Mouse (Mus musculus): ENCODE measurements at regions not wholly inside any gene's neighbourhood (a gene's known extent, or its start where the extent isn't known, plus 50 kb on each side); places are given as distances from the start of the nearest gene placed in this dataset.
"Not testable (repeated sequence)": the region's sequence is repeated elsewhere in the genome, so short reads cannot be mapped to it uniquely, and the experiment has no call there.

- Histone ChIP-seq H3K27ac (ENCODE audit: low read depth, low read length) (no peak overlapping the region; the same call in 1 of the 2 replicates), H3K27me3 (ENCODE audit: control insufficient read depth, insufficient read depth, low read length) (no peaks in the 10 kb centered on the region), H3K36me3 (ENCODE audit: control insufficient read depth, insufficient read depth, low read length) (no peaks in the 10 kb centered on the region), H3K4me1 (ENCODE audit: control insufficient read depth, insufficient read depth, low read length) (no peaks in the 10 kb centered on the region), H3K9me3 (ENCODE audit: control insufficient read depth, low read length) (no peaks in the 10 kb centered on the region), H3K4me2 (replicated peaks; ENCODE audit: low read depth, low read length) (no peak overlapping the region), H3K4me3 (ENCODE audit: low read length) (no peak overlapping the region), H3K9ac (ENCODE audit: low read depth, low read length) (no peak overlapping the region)
- no peak for ATAC-seq (ENCODE audit: low FRiP score, low TSS enrichment)
- 48% methylated on average over 3 of the region's 3 CpGs for WGBS
These were observed 89.7 kb upstream of the Tars start for GRCm38 (mm10) chr15:11489116-11489515.

GRCm38 (mm10) chr15:11487268-11487783, 87.9 kb upstream of the Tars start:
- no peaks in the 10 kb centered on the region for H3K36me3 ChIP-seq (ENCODE audit: control insufficient read depth, insufficient read depth, low read length)
- no peak overlapping the region for H3K4me2 ChIP-seq (replicated peaks; ENCODE audit: low read depth, low read length)
- no peaks in the 10 kb centered on the region for H3K4me1 ChIP-seq (ENCODE audit: control insufficient read depth, insufficient read depth, low read length)
- no peaks in the 10 kb centered on the region for H3K9me3 ChIP-seq (ENCODE audit: control insufficient read depth, low read length)
- H3K9ac ChIP-seq (ENCODE audit: low read depth, low read length), result no peak overlapping the region
- H3K27ac ChIP-seq (ENCODE audit: low read depth, low read length), result no peak overlapping the region
- 51% methylated on average over 5 of the region's 5 CpGs for WGBS
- peak; percentile 32; the same call in 1 of the 2 replicates for ATAC-seq (ENCODE audit: low FRiP score, low TSS enrichment)
- no peak overlapping the region for H3K4me3 ChIP-seq (ENCODE audit: low read length)
- no peaks in the 10 kb centered on the region for H3K27me3 ChIP-seq (ENCODE audit: control insufficient read depth, insufficient read depth, low read length)

- Histone ChIP-seq H3K4me2 (replicated peaks; ENCODE audit: low read depth, low read length) (no peak overlapping the region), H3K4me3 (ENCODE audit: low read length) (no peak overlapping the region), H3K4me1 (ENCODE audit: control insufficient read depth, insufficient read depth, low read length) (no peaks in the 10 kb centered on the region), H3K9ac (ENCODE audit: low read depth, low read length) (no peak overlapping the region), H3K27ac (ENCODE audit: low read depth, low read length) (no peak overlapping the region), H3K9me3 (ENCODE audit: control insufficient read depth, low read length) (no peaks in the 10 kb centered on the region), H3K36me3 (ENCODE audit: control insufficient read depth, insufficient read depth, low read length) (no peaks in the 10 kb centered on the region), H3K27me3 (ENCODE audit: control insufficient read depth, insufficient read depth, low read length) (no peaks in the 10 kb centered on the region)
- no peak for ATAC-seq (ENCODE audit: low FRiP score, low TSS enrichment)
- 49% methylated on average over 5 of the region's 5 CpGs for WGBS
These were observed 84.5 kb upstream of the Tars start for GRCm38 (mm10) chr15:11483916-11484315.

- Histone ChIP-seq H3K36me3 (ENCODE audit: control insufficient read depth, insufficient read depth, low read length) (no peaks in the 10 kb centered on the region), H3K4me2 (replicated peaks; ENCODE audit: low read depth, low read length) (no peak overlapping the region), H3K9ac (ENCODE audit: low read depth, low read length) (no peak overlapping the region), H3K27me3 (ENCODE audit: control insufficient read depth, insufficient read depth, low read length) (no peaks in the 10 kb centered on the region), H3K4me3 (ENCODE audit: low read length) (no peak overlapping the region), H3K4me1 (ENCODE audit: control insufficient read depth, insufficient read depth, low read length) (no peaks in the 10 kb centered on the region), H3K9me3 (ENCODE audit: control insufficient read depth, low read length) (no peaks in the 10 kb centered on the region), H3K27ac (ENCODE audit: low read depth, low read length) (no peak overlapping the region)
- 85% methylated on average over 14 of the region's 14 CpGs for WGBS
- no peak for ATAC-seq (ENCODE audit: low FRiP score, low TSS enrichment)
These were observed 79.9 kb upstream of the Tars start for GRCm38 (mm10) chr15:11479166-11479944.

GRCm38 (mm10) chr15:11476248-11476647, 76.8 kb upstream of the Tars start:
- H3K9me3 ChIP-seq (ENCODE audit: control insufficient read depth, low read length), result no peaks in the 10 kb centered on the region
- WGBS, result 80% methylated on average over 3 of the region's 3 CpGs

GRCm38 (mm10) chr15:11463341-11463740, 63.9 kb upstream of the Tars start:
- no peak overlapping the region for H3K27ac ChIP-seq (ENCODE audit: low read depth, low read length)
- H3K27me3 ChIP-seq (ENCODE audit: control insufficient read depth, insufficient read depth, low read length), result no peaks in the 10 kb centered on the region
- 87% methylated on average over 2 of the region's 2 CpGs for WGBS

More at GRCm38 (mm10) chr15:11476248-11476647, 76.8 kb upstream of the Tars start:
- Histone ChIP-seq H3K36me3 (ENCODE audit: control insufficient read depth, insufficient read depth, low read length) (no peaks in the 10 kb centered on the region), H3K4me1 (ENCODE audit: control insufficient read depth, insufficient read depth, low read length) (no peaks in the 10 kb centered on the region), H3K9ac (ENCODE audit: low read depth, low read length) (no peak overlapping the region), H3K4me3 (ENCODE audit: low read length) (no peak overlapping the region), H3K4me2 (replicated peaks; ENCODE audit: low read depth, low read length) (no peak overlapping the region), H3K27me3 (ENCODE audit: control insufficient read depth, insufficient read depth, low read length) (no peaks in the 10 kb centered on the region), H3K27ac (ENCODE audit: low read depth, low read length) (no peak overlapping the region)
- no peak for ATAC-seq (ENCODE audit: low FRiP score, low TSS enrichment)

GRCm38 (mm10) chr15:11461575-11461974, 62.1 kb upstream of the Tars start:
- WGBS, result 70% methylated on average over 2 of the region's 2 CpGs
- not testable (repeated sequence) for H3K9ac ChIP-seq (ENCODE audit: low read depth, low read length); H3K27ac ChIP-seq (ENCODE audit: low read depth, low read length); H3K9me3 ChIP-seq (ENCODE audit: control insufficient read depth, low read length); H3K36me3 ChIP-seq (ENCODE audit: control insufficient read depth, insufficient read depth, low read length); H3K4me1 ChIP-seq (ENCODE audit: control insufficient read depth, insufficient read depth, low read length); H3K27me3 ChIP-seq (ENCODE audit: control insufficient read depth, insufficient read depth, low read length); H3K4me3 ChIP-seq (ENCODE audit: low read length); H3K4me2 ChIP-seq (replicated peaks; ENCODE audit: low read depth, low read length); ATAC-seq (ENCODE audit: low FRiP score, low TSS enrichment)

More at GRCm38 (mm10) chr15:11463341-11463740, 63.9 kb upstream of the Tars start:
- H3K36me3 ChIP-seq (ENCODE audit: control insufficient read depth, insufficient read depth, low read length), result no peaks in the 10 kb centered on the region
- no peak overlapping the region for H3K4me2 ChIP-seq (replicated peaks; ENCODE audit: low read depth, low read length)
- H3K9ac ChIP-seq (ENCODE audit: low read depth, low read length), result no peak overlapping the region
- no peaks in the 10 kb centered on the region for H3K9me3 ChIP-seq (ENCODE audit: control insufficient read depth, low read length)
- H3K4me1 ChIP-seq (ENCODE audit: control insufficient read depth, insufficient read depth, low read length), result no peaks in the 10 kb centered on the region
- no peak overlapping the region for H3K4me3 ChIP-seq (ENCODE audit: low read length)
- ATAC-seq (ENCODE audit: low FRiP score, low TSS enrichment), result no peak

- H3K27ac ChIP-seq (ENCODE audit: low read depth, low read length), result no peak overlapping the region
- H3K9ac ChIP-seq (ENCODE audit: low read depth, low read length), result no peak overlapping the region
- 97% methylated on average over 2 of the region's 2 CpGs for WGBS
- H3K27me3 ChIP-seq (ENCODE audit: control insufficient read depth, insufficient read depth, low read length), result no peaks in the 10 kb centered on the region
- no peak overlapping the region for H3K4me3 ChIP-seq (ENCODE audit: low read length)
- no peaks in the 10 kb centered on the region for H3K4me1 ChIP-seq (ENCODE audit: control insufficient read depth, insufficient read depth, low read length)
- no peak for ATAC-seq (ENCODE audit: low FRiP score, low TSS enrichment)
- no peaks in the 10 kb centered on the region for H3K36me3 ChIP-seq (ENCODE audit: control insufficient read depth, insufficient read depth, low read length)
- no peak overlapping the region for H3K4me2 ChIP-seq (replicated peaks; ENCODE audit: low read depth, low read length)
- no peaks in the 10 kb centered on the region for H3K9me3 ChIP-seq (ENCODE audit: control insufficient read depth, low read length)
These were observed 59.8 kb upstream of the Tars start for GRCm38 (mm10) chr15:11459306-11459705.

- H3K27me3 ChIP-seq (ENCODE audit: control insufficient read depth, insufficient read depth, low read length), result no peaks in the 10 kb centered on the region
- no peak overlapping the region for H3K9ac ChIP-seq (ENCODE audit: low read depth, low read length)
- ATAC-seq (ENCODE audit: low FRiP score, low TSS enrichment), result no peak
- H3K36me3 ChIP-seq (ENCODE audit: control insufficient read depth, insufficient read depth, low read length), result no peaks in the 10 kb centered on the region
- WGBS, result 84% methylated on average over 8 of the region's 8 CpGs
- no peaks in the 10 kb centered on the region for H3K9me3 ChIP-seq (ENCODE audit: control insufficient read depth, low read length)
- no peak overlapping the region for H3K27ac ChIP-seq (ENCODE audit: low read depth, low read length)
- no peak overlapping the region for H3K4me3 ChIP-seq (ENCODE audit: low read length)
- H3K4me1 ChIP-seq (ENCODE audit: control insufficient read depth, insufficient read depth, low read length), result no peaks in the 10 kb centered on the region
- no peak overlapping the region for H3K4me2 ChIP-seq (replicated peaks; ENCODE audit: low read depth, low read length)
These were observed 57.8 kb upstream of the Tars start for GRCm38 (mm10) chr15:11457278-11457677.
